Mouse (Mus musculus) spleen, adult 2 months (tissue): ENCODE measurements around the gene Camk1d.

Experiments used
- CTCF ChIP-seq: fragments of 200-500 bp; IDR thresholded peaks from 2 replicates; pipeline ENCODE4 v1.5.1; 2011; ENCODE audit warnings: mild to moderate bottlenecking, inconsistent platforms; ENCODE audit not compliant: insufficient read depth, insufficient read length, insufficient replicate concordance; ENCODE audit errors: extremely low read depth
- POLR2A ChIP-seq: fragments of 200-500 bp; IDR thresholded peaks from 2 replicates; pipeline ENCODE4 v1.6.1; 2011; ENCODE audit warnings: low read depth, low read length, inconsistent platforms

DNA sequence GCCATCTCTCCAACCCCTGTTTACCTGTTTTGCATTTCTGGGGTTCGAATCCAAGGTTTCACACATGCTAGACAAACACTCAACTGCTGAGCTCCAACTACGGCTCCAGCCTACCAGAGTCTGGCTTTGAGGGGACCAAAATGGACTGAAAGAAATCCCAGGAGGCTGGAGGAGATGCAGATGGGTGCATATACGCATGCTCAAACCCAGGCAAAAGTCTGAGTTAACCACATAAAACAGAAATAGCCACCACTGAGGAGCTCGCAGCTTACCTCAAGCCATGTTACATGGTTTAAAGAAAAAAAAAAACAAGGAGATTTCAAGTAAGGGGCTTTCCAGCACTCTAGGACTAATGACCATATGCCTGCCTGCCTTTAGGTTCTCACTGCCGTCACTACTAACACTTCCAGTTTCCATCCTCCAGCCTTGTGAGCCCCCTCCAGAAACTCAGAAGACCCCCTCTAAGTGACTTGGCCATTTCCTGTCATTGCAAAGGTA, 162.5 kb downstream of the Camk1d start:
- no peak for TF ChIP-seq CTCF
- TF ChIP-seq POLR2A, result no peak
